Mouse (Mus musculus): ENCODE results near the gene C330007P06Rik. TPM values are rescaled to one million over a fixed set of nuclear protein-coding genes. Genes with fewer than 3 reads are reported as not detected.

C330007P06Rik gene
- polyA plus RNA-seq, 2 experiments: 6.2 to 14.6 TPM

- peak; percentile 95 for ATAC-seq (ENCODE audit: insufficient read depth)
- H3K9me3 ChIP-seq (ENCODE audit: control insufficient read depth, low read length): no peaks in the 10 kb centered on the region
Measured at GRCm38 (mm10) chrX:36795424-36796162, 78.3 kb downstream of the C330007P06Rik start, which contains the start of gene Slc25a5. Slc25a5 (plus strand) TSS chrX:36795651.

DNA sequence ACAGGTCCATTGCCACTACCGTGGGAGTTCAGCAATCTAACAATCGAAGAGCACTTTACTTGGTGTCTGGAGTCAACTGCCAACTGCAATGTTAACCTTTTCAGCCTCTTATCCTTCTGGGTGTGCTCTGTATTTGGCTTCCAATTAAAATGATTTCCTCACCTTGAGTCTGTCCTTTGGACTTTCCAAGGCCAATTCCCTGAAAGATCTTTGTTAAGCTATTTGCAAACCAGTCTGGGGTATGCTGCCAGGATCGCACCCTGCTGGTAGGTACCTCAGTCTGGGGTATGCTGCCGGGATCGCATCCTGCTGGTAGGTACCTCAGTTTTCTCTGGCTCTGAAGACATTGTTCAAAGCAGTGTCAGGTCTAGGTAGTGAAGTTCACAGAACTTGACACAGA lies 79.3 kb downstream of the C330007P06Rik start:
- no peak for TF ChIP-seq EP300 (IDR thresholded peaks at IDR 0.05; ENCODE audit: low read depth)
- TF ChIP-seq CTCF (IDR thresholded peaks at IDR 0.05; ENCODE audit: low read depth): no peak

More at GRCm38 (mm10) chrX:36795424-36796162, 78.3 kb downstream of the C330007P06Rik start, which contains the start of gene Slc25a5:
- Histone ChIP-seq H3K9ac (replicated peaks) (peak within 1 kb of the TSS; percentile 89), H3K4me3 (ENCODE audit: insufficient read depth in 1 of 2, low read depth in 2 of 2, low read length in 2 of 2) (peak within 1 kb of the TSS; percentile 67 to 75), H3K27me3 (ENCODE audit: control insufficient read depth, insufficient read depth, low read length) (no peaks in the 10 kb centered on the region), H3K4me2 (ENCODE audit: low read depth) (peak within 1 kb of the TSS; percentile 73), H3K36me3 (replicated peaks; ENCODE audit: control insufficient read depth, insufficient read depth, low read depth) (peaks cover 10% of the 10 kb centered on the region), H3K4me1 (replicated peaks; ENCODE audit: control insufficient read depth in 2 of 2, insufficient read depth in 2 of 2, low read length in 1 of 2) (peaks cover 0 to 6% of the 10 kb centered on the region in 2 experiments; a peak in 2 of 4 replicates), H3K27ac (peak within 1 kb of the TSS; percentile 87)
- DNase-seq (ENCODE audit: low read depth in 3 of 3, low spot score in 3 of 3): peak; percentile 67 to 73 (median 71)
- 10% methylated on average over 41 of the region's 41 CpGs for WGBS (ENCODE audit: insufficient replicate concordance)
- TF ChIP-seq EP300 (IDR thresholded peaks at IDR 0.05; ENCODE audit: low read depth) (no peak), CTCF (IDR thresholded peaks at IDR 0.05; ENCODE audit: low read depth) (no peak)

DNA sequence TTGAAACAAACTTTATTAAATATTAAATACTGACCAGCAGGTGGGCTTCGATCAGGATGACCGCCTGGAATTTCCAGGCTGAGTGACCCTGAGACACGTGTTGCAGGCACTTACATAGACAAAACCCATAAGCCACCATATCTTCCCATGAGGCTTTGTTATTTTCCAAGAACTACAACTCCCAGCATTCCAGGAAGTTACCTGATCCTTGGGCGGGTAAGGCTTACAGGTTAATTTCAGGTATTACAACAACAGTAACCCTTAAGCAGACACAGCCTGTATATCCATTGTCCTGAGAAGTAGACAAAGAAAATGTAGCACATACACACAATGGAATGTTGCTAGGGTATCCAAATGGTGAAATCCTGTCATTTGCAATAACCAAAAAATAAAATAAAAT lies 84.6 kb downstream of the C330007P06Rik start:
- no peak for ATAC-seq (ENCODE audit: insufficient read depth)
- 50% methylated on average over 4 of the region's 4 CpGs for WGBS (ENCODE audit: insufficient replicate concordance)

More for the DNA sequence above, 79.3 kb downstream of the C330007P06Rik start:
- H3K27ac ChIP-seq: no peak overlapping the region
- no peak overlapping the region for H3K4me3 ChIP-seq (ENCODE audit: insufficient read depth in 1 of 2, low read depth in 2 of 2, low read length in 2 of 2)
- H3K9me3 ChIP-seq (ENCODE audit: control insufficient read depth, low read length): no peaks in the 10 kb centered on the region
- no peak for DNase-seq (ENCODE audit: low read depth in 3 of 3, low spot score in 3 of 3)
- peaks cover 10% of the 10 kb centered on the region for H3K36me3 ChIP-seq (replicated peaks; ENCODE audit: control insufficient read depth, insufficient read depth, low read depth)
- no peak overlapping the region for H3K4me2 ChIP-seq (ENCODE audit: low read depth)
- WGBS (ENCODE audit: insufficient replicate concordance): 70% methylated on average over 5 of the region's 5 CpGs
- ATAC-seq (ENCODE audit: insufficient read depth): no peak
- H3K9ac ChIP-seq (replicated peaks): no peak overlapping the region
- H3K27me3 ChIP-seq (ENCODE audit: control insufficient read depth, insufficient read depth, low read length): no peaks in the 10 kb centered on the region
- peaks cover 0 to 6% of the 10 kb centered on the region in 2 experiments; a peak in 2 of 4 replicates for H3K4me1 ChIP-seq (replicated peaks; ENCODE audit: control insufficient read depth in 2 of 2, insufficient read depth in 2 of 2, low read length in 1 of 2)

DNA sequence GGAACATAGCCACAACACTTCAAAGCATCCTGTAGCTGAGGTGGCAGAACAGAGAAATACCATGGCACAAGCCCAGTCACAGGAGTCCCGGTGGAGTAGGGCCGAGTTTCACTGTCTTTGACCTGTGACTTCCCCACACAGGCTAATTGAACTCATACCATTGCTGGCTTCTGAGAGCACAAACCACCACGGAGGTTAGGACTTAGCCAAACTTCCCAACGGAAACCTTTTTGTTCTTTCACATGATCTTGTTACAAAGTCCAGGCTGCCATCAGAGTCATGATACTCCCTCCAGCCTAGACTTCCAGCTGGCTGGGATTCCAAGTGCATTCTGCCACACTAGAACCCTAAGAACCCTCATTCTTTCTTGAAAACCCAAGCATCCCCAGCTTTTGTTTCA lies 96.2 kb downstream of the C330007P06Rik start:
- no peaks in the 10 kb centered on the region for H3K36me3 ChIP-seq (replicated peaks; ENCODE audit: control insufficient read depth, insufficient read depth, low read depth)
- DNase-seq (ENCODE audit: low read depth in 3 of 3, low spot score in 3 of 3) (no peak), ATAC-seq (ENCODE audit: insufficient read depth) (no peak)
- H3K27ac ChIP-seq: no peak overlapping the region
- TF ChIP-seq CTCF (IDR thresholded peaks at IDR 0.05; ENCODE audit: low read depth): no peak
- TF ChIP-seq EP300 (IDR thresholded peaks at IDR 0.05; ENCODE audit: low read depth): no peak
- 62% methylated on average over 4 of the region's 4 CpGs for WGBS (ENCODE audit: insufficient replicate concordance)
- H3K9ac ChIP-seq (replicated peaks): no peak overlapping the region
- no peak overlapping the region for H3K4me2 ChIP-seq (ENCODE audit: low read depth)
- no peaks in the 10 kb centered on the region for H3K9me3 ChIP-seq (ENCODE audit: control insufficient read depth, low read length)
- no peaks in the 10 kb centered on the region for H3K27me3 ChIP-seq (ENCODE audit: control insufficient read depth, insufficient read depth, low read length)
- no peak overlapping the region for H3K4me3 ChIP-seq (ENCODE audit: insufficient read depth in 1 of 2, low read depth in 2 of 2, low read length in 2 of 2)
- H3K4me1 ChIP-seq (replicated peaks; ENCODE audit: control insufficient read depth in 2 of 2, insufficient read depth in 2 of 2, low read length in 1 of 2): no peaks in the 10 kb centered on the region

More for the DNA sequence above, 84.6 kb downstream of the C330007P06Rik start:
- H3K9ac ChIP-seq (replicated peaks): no peak overlapping the region
- no peak overlapping the region for H3K4me2 ChIP-seq (ENCODE audit: low read depth)
- H3K4me3 ChIP-seq (ENCODE audit: insufficient read depth in 1 of 2, low read depth in 2 of 2, low read length in 2 of 2): no peak overlapping the region
- no peaks in the 10 kb centered on the region for H3K27me3 ChIP-seq (ENCODE audit: control insufficient read depth, insufficient read depth, low read length)
- no peak for DNase-seq (ENCODE audit: low read depth in 3 of 3, low spot score in 3 of 3)
- no peaks in the 10 kb centered on the region for H3K4me1 ChIP-seq (replicated peaks; ENCODE audit: control insufficient read depth in 2 of 2, insufficient read depth in 2 of 2, low read length in 1 of 2)
- H3K27ac ChIP-seq: no peak overlapping the region
- TF ChIP-seq CTCF (IDR thresholded peaks at IDR 0.05; ENCODE audit: low read depth): no peak
- TF ChIP-seq EP300 (IDR thresholded peaks at IDR 0.05; ENCODE audit: low read depth): no peak
- H3K9me3 ChIP-seq (ENCODE audit: control insufficient read depth, low read length): no peaks in the 10 kb centered on the region
- H3K36me3 ChIP-seq (replicated peaks; ENCODE audit: control insufficient read depth, insufficient read depth, low read depth): no peaks in the 10 kb centered on the region

DNA sequence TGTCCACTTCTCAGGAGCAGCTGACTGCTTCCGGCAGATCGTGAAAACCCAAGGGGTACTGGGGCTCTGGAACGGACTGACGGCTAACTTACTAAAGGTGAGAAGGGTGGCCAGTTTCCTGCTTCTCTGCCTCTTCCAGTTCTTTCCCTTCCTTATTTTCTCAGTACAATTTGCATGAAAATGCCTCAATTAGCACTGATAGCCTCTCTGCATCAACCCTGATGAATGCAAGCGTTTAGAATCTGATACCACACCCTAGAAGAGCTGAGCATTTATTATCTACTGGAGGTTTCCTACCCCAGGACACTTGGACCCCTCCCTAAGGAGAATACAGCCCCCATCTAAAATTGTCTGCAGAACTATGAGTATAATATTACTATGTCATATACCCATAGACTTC lies 98.4 kb downstream of the C330007P06Rik start:
- H3K9me3 ChIP-seq (ENCODE audit: control insufficient read depth, low read length): no peaks in the 10 kb centered on the region
- no peak for DNase-seq (ENCODE audit: low read depth in 3 of 3, low spot score in 3 of 3)
- TF ChIP-seq EP300 (IDR thresholded peaks at IDR 0.05; ENCODE audit: low read depth) (no peak), CTCF (IDR thresholded peaks at IDR 0.05; ENCODE audit: low read depth) (no peak)
- H3K27ac ChIP-seq: no peak overlapping the region
- H3K4me3 ChIP-seq (ENCODE audit: insufficient read depth in 1 of 2, low read depth in 2 of 2, low read length in 2 of 2): no peak overlapping the region
- ATAC-seq (ENCODE audit: insufficient read depth): no peak
- H3K4me1 ChIP-seq (replicated peaks; ENCODE audit: control insufficient read depth in 2 of 2, insufficient read depth in 2 of 2, low read length in 1 of 2): no peaks in the 10 kb centered on the region
- 70% methylated on average over 5 of the region's 5 CpGs for WGBS (ENCODE audit: insufficient replicate concordance)
- H3K36me3 ChIP-seq (replicated peaks; ENCODE audit: control insufficient read depth, insufficient read depth, low read depth): no peaks in the 10 kb centered on the region
- H3K4me2 ChIP-seq (ENCODE audit: low read depth): no peak overlapping the region
- no peak overlapping the region for H3K9ac ChIP-seq (replicated peaks)
- H3K27me3 ChIP-seq (ENCODE audit: control insufficient read depth, insufficient read depth, low read length): no peaks in the 10 kb centered on the region

Other genes with a start within 250 kb of the C330007P06Rik start
- gene Akap17b, start 228.7 kb downstream of the C330007P06Rik start, polyA plus RNA-seq (2012; rRNA removed): 0.37 and 0.54 TPM in 2 replicates
- gene Akap17b, start 228.7 kb downstream of the C330007P06Rik start, polyA plus RNA-seq (2014; fragmentation: Nextera tagmentation; extraction: Ambion mirVana): 0.56 and 0.63 TPM in 2 replicates
- 0.49 and 0.76 TPM in 2 replicates for gene Slc25a43, start 130.5 kb downstream of the C330007P06Rik start, polyA plus RNA-seq (2012; rRNA removed)
- 0.66 and 0.81 TPM in 2 replicates for gene Slc25a43, start 130.5 kb downstream of the C330007P06Rik start, polyA plus RNA-seq (2014; fragmentation: Nextera tagmentation; extraction: Ambion mirVana)
- 291 and 352 TPM in 2 replicates for gene Slc25a5, start 78.5 kb downstream of the C330007P06Rik start, polyA plus RNA-seq (2012; rRNA removed)
- gene Slc25a5, start 78.5 kb downstream of the C330007P06Rik start, polyA plus RNA-seq (2014; fragmentation: Nextera tagmentation; extraction: Ambion mirVana): 514 and 522 TPM in 2 replicates
- gene Ube2a, start 211 bp downstream of the C330007P06Rik start, polyA plus RNA-seq (2012; rRNA removed): 19.4 and 21.4 TPM in 2 replicates
- gene Ube2a, start 211 bp downstream of the C330007P06Rik start, polyA plus RNA-seq (2014; fragmentation: Nextera tagmentation; extraction: Ambion mirVana): 72.8 and 80.2 TPM in 2 replicates
- gene Nkrf, start 28.8 kb upstream of the C330007P06Rik start, polyA plus RNA-seq (2012; rRNA removed): 1.3 and 2.7 TPM in 2 replicates
- 1.2 and 1.3 TPM in 2 replicates for gene Nkrf, start 28.8 kb upstream of the C330007P06Rik start, polyA plus RNA-seq (2014; fragmentation: Nextera tagmentation; extraction: Ambion mirVana)
- 2.1 and 3.0 TPM in 2 replicates for gene Sept6, start 117.7 kb upstream of the C330007P06Rik start, polyA plus RNA-seq (2012; rRNA removed)
- 3.0 and 3.1 TPM in 2 replicates for gene Sept6, start 117.7 kb upstream of the C330007P06Rik start, polyA plus RNA-seq (2014; fragmentation: Nextera tagmentation; extraction: Ambion mirVana)
- gene Sowahd, start 174.7 kb upstream of the C330007P06Rik start, polyA plus RNA-seq (2012; rRNA removed): 0.02 TPM in 1 of 2 replicates, not detected in the other
- gene Sowahd, start 174.7 kb upstream of the C330007P06Rik start, polyA plus RNA-seq (2014; fragmentation: Nextera tagmentation; extraction: Ambion mirVana): 0.11 TPM in 1 of 2 replicates, not detected in the other
- 261 and 564 TPM in 2 replicates for gene Rpl39, start 211.3 kb upstream of the C330007P06Rik start, polyA plus RNA-seq (2012; rRNA removed)
- 545 and 615 TPM in 2 replicates for gene Rpl39, start 211.3 kb upstream of the C330007P06Rik start, polyA plus RNA-seq (2014; fragmentation: Nextera tagmentation; extraction: Ambion mirVana)
- 6.4 and 13.4 TPM in 2 replicates for gene Upf3b, start 236.2 kb upstream of the C330007P06Rik start, polyA plus RNA-seq (2012; rRNA removed)
- gene Upf3b, start 236.2 kb upstream of the C330007P06Rik start, polyA plus RNA-seq (2014; fragmentation: Nextera tagmentation; extraction: Ambion mirVana): 7.4 and 7.9 TPM in 2 replicates